Mouse (Mus musculus) heart, embryonic 15.5 days (tissue): ENCODE results near the gene Tbc1d25. TPM values are rescaled to one million over a fixed set of nuclear protein-coding genes. Genes with fewer than 3 reads are reported as not detected.
A peak's percentile ranks its signal among the peaks of the same experiment; 100 is the strongest.

Experiments
- ATAC-seq: fragments of 200-750 bp; cut with Nextera tagmentation; replicated peaks from 2 replicates; pipeline ENCODE4 v1.8.0; 2017; ENCODE audit warnings: low read depth, moderate TSS enrichment; ENCODE audit not compliant: insufficient number of reproducible peaks, insufficient read depth, low FRiP score
- H3K27ac ChIP-seq: fragments of 300-500 bp; sonication (generic); 2 replicates; pipeline ENCODE4 v1.5.1; 2015; ENCODE audit warnings: mild to moderate bottlenecking, inconsistent platforms
- H3K27me3 ChIP-seq: fragments of 300-500 bp; sonication (generic); 2 replicates; pipeline ENCODE4 v1.6.1; 2015; ENCODE audit warnings: inconsistent platforms
- H3K36me3 ChIP-seq: fragments of 300-500 bp; sonication (generic); 2 replicates; pipeline ENCODE4 v1.6.1; 2015; ENCODE audit warnings: mild to moderate bottlenecking, inconsistent platforms
- H3K4me1 ChIP-seq: fragments of 300-500 bp; sonication (generic); replicated peaks from 2 replicates; pipeline ENCODE4 v1.6.1; 2015; ENCODE audit warnings: inconsistent platforms
- H3K4me2 ChIP-seq: fragments of 300-500 bp; sonication (generic); 2 replicates; pipeline ENCODE4 v1.6.1; 2015; ENCODE audit warnings: inconsistent platforms, mild to moderate bottlenecking, moderate library complexity
- H3K4me3 ChIP-seq: fragments of 300-500 bp; sonication (generic); 2 replicates; pipeline ENCODE4 v1.5.1; 2015; ENCODE audit warnings: mild to moderate bottlenecking, inconsistent platforms
- H3K9ac ChIP-seq: fragments of 300-500 bp; sonication (generic); 2 replicates; pipeline ENCODE4 v1.6.1; 2015; ENCODE audit warnings: mild to moderate bottlenecking, inconsistent platforms
- H3K9me3 ChIP-seq: fragments of 300-500 bp; sonication (generic); replicated peaks from 2 replicates; pipeline ENCODE4 v1.6.1; 2016; ENCODE audit warnings: inconsistent platforms
- WGBS: fragments of 180-500 bp; shearing (Covaris S2); methylation state at CpG from one replicate; pipeline ENCODE4 v1.1.7; 2015; ENCODE audit warnings: mixed read lengths; 5-methylcytosine and 5-hydroxymethylcytosine counted together
- polyA plus RNA-seq: library from polyadenylated mRNA; unstranded; fragments of >200 nt; fragmentation: Nextera tagmentation; extraction: Ambion mirVana; gene quantifications from 2 replicates; pipeline ENCODE4 v1.2.1, GENCODE M21; 2015

Gene Tbc1d25
- polyA plus RNA-seq, 1 experiment from 2014 or later = 10.1 TPM

- no peaks in the 10 kb centered on the region for H3K9me3 ChIP-seq
- ATAC-seq = peak; percentile 88
- WGBS = 10% methylated on average over 37 of the region's 40 CpGs
- H3K36me3 ChIP-seq = peaks cover 9% of the 10 kb centered on the region; the same call in 1 of the 2 replicates
- peak within 1 kb of the TSS; percentile 65 for H3K4me2 ChIP-seq
- peak within 1 kb of the TSS; percentile 59 for H3K4me3 ChIP-seq
- peak within 1 kb of the TSS; percentile 97 for H3K27ac ChIP-seq
- no peaks in the 10 kb centered on the region for H3K27me3 ChIP-seq
- peaks cover 4% of the 10 kb centered on the region for H3K4me1 ChIP-seq
- peak within 1 kb of the TSS; percentile 50 for H3K9ac ChIP-seq
Measured at GRCm38 (mm10) chrX:8132017-8132976, 43.7 kb downstream of the Tbc1d25 start, which contains the start of gene Wdr13. TSS of gene Wdr13 (minus strand) at chrX:8132892.

GRCm38 (mm10) chrX:8131393-8131792 is 44.6 kb downstream of the Tbc1d25 start:
- no peak overlapping the region for H3K27ac ChIP-seq
- no peaks in the 10 kb centered on the region for H3K9me3 ChIP-seq
- H3K4me2 ChIP-seq = peak overlapping the region; percentile 65
- H3K9ac ChIP-seq = no peak overlapping the region
- ATAC-seq = no peak
- H3K27me3 ChIP-seq = no peaks in the 10 kb centered on the region
- peaks cover 9% of the 10 kb centered on the region; the same call in 1 of the 2 replicates for H3K36me3 ChIP-seq
- H3K4me1 ChIP-seq = peaks cover 4% of the 10 kb centered on the region
- peak overlapping the region; percentile 59 for H3K4me3 ChIP-seq
- WGBS = 87% methylated on average over 17 of the region's 17 CpGs

GRCm38 (mm10) chrX:8125235-8125634 is 50.7 kb downstream of the Tbc1d25 start:
- ATAC-seq = no peak
- Histone ChIP-seq H3K9ac (no peak overlapping the region), H3K27ac (no peak overlapping the region), H3K27me3 (no peaks in the 10 kb centered on the region), H3K4me3 (no peak overlapping the region), H3K9me3 (no peaks in the 10 kb centered on the region), H3K36me3 (peaks cover 9% of the 10 kb centered on the region; the same call in 1 of the 2 replicates), H3K4me2 (no peak overlapping the region), H3K4me1 (no peaks in the 10 kb centered on the region)
- 73% methylated on average over 7 of the region's 7 CpGs for WGBS

GRCm38 (mm10) chrX:8123821-8124470 is 52.0 kb downstream of the Tbc1d25 start:
- no peak overlapping the region for H3K9ac ChIP-seq
- no peak overlapping the region for H3K4me3 ChIP-seq
- H3K9me3 ChIP-seq = no peaks in the 10 kb centered on the region
- no peak overlapping the region for H3K4me2 ChIP-seq
- H3K4me1 ChIP-seq = no peaks in the 10 kb centered on the region
- peaks cover 6% of the 10 kb centered on the region; the same call in 1 of the 2 replicates for H3K36me3 ChIP-seq
- WGBS = 78% methylated on average over 6 of the region's 6 CpGs
- H3K27ac ChIP-seq = no peak overlapping the region
- ATAC-seq = no peak
- H3K27me3 ChIP-seq = no peaks in the 10 kb centered on the region

- H3K27ac ChIP-seq = no peak overlapping the region
- no peak overlapping the region for H3K4me2 ChIP-seq
- no peaks in the 10 kb centered on the region for H3K36me3 ChIP-seq
- no peak overlapping the region for H3K4me3 ChIP-seq
- no peaks in the 10 kb centered on the region for H3K4me1 ChIP-seq
- ATAC-seq = no peak
- H3K27me3 ChIP-seq = no peaks in the 10 kb centered on the region
- H3K9me3 ChIP-seq = no peaks in the 10 kb centered on the region
- H3K9ac ChIP-seq = no peak overlapping the region
Measured at GRCm38 (mm10) chrX:8117264-8117663, 58.7 kb downstream of the Tbc1d25 start.

GRCm38 (mm10) chrX:8115275-8115674 is 60.7 kb downstream of the Tbc1d25 start:
- H3K27ac ChIP-seq = no peak overlapping the region
- no peaks in the 10 kb centered on the region for H3K27me3 ChIP-seq
- H3K36me3 ChIP-seq = no peaks in the 10 kb centered on the region
- WGBS = 68% methylated on average over 4 of the region's 4 CpGs
- no peaks in the 10 kb centered on the region for H3K9me3 ChIP-seq
- H3K4me1 ChIP-seq = no peaks in the 10 kb centered on the region
- no peak overlapping the region for H3K4me2 ChIP-seq
- H3K4me3 ChIP-seq = no peak overlapping the region
- no peak overlapping the region for H3K9ac ChIP-seq
- no peak for ATAC-seq

GRCm38 (mm10) chrX:8105019-8105418 is 71.0 kb downstream of the Tbc1d25 start:
- H3K36me3 ChIP-seq = no peaks in the 10 kb centered on the region
- H3K4me2 ChIP-seq = no peak overlapping the region
- no peak overlapping the region for H3K9ac ChIP-seq
- H3K27ac ChIP-seq = no peak overlapping the region
- H3K27me3 ChIP-seq = no peaks in the 10 kb centered on the region
- ATAC-seq = no peak
- no peaks in the 10 kb centered on the region for H3K9me3 ChIP-seq
- no peak overlapping the region for H3K4me3 ChIP-seq
- WGBS = 90% methylated on average over 3 of the region's 3 CpGs
- no peaks in the 10 kb centered on the region for H3K4me1 ChIP-seq

Other genes with a start within 250 kb of the Tbc1d25 start
- not detected in 2 replicates for gene Eras, start 247.6 kb downstream of the Tbc1d25 start, polyA plus RNA-seq
- 21.4 and 28.6 TPM in 2 replicates for gene Hdac6, start 228.3 kb downstream of the Tbc1d25 start, polyA plus RNA-seq
- gene Gata1, start 198.1 kb downstream of the Tbc1d25 start, polyA plus RNA-seq = 0.57 and 2.4 TPM in 2 replicates
- 0.19 and 0.66 TPM in 2 replicates for gene Glod5, start 157.7 kb downstream of the Tbc1d25 start, polyA plus RNA-seq
- gene Suv39h1, start 101.4 kb downstream of the Tbc1d25 start, polyA plus RNA-seq = 25.0 and 32.1 TPM in 2 replicates
- gene Was, start 85.7 kb downstream of the Tbc1d25 start, polyA plus RNA-seq = 0.39 and 1.1 TPM in 2 replicates
- gene Wdr13, start 43.3 kb downstream of the Tbc1d25 start, polyA plus RNA-seq = 22.3 and 25.2 TPM in 2 replicates
- gene Rbm3, start 30.3 kb downstream of the Tbc1d25 start, polyA plus RNA-seq = 288 and 296 TPM in 2 replicates
- 27.9 and 30.8 TPM in 2 replicates for gene Ebp, start 17.3 kb upstream of the Tbc1d25 start, polyA plus RNA-seq
- gene Porcn, start 30.3 kb upstream of the Tbc1d25 start, polyA plus RNA-seq = 2.6 and 4.7 TPM in 2 replicates
- gene Ftsj1, start 76.2 kb upstream of the Tbc1d25 start, polyA plus RNA-seq = 20.8 and 29.6 TPM in 2 replicates
- gene Slc38a5, start 95.0 kb upstream of the Tbc1d25 start, polyA plus RNA-seq = 16.3 and 20.3 TPM in 2 replicates
- gene Ssxb10, start 151.2 kb upstream of the Tbc1d25 start, polyA plus RNA-seq = not detected in 2 replicates
- not detected in 2 replicates for gene Ssxb9, start 190.8 kb upstream of the Tbc1d25 start, polyA plus RNA-seq
- gene Ssxb1, start 237.1 kb upstream of the Tbc1d25 start, polyA plus RNA-seq = not detected in 2 replicates